Mouse (Mus musculus) hindbrain, embryonic 13.5 days (tissue): ENCODE results near the gene Clic4. TPM values are rescaled to one million over a fixed set of nuclear protein-coding genes. Genes with fewer than 3 reads are reported as not detected.

Experiments
- ATAC-seq: fragments of 200-750 bp; cut with Nextera tagmentation; 2 replicates; pipeline ENCODE4 v1.8.0; 2017; ENCODE audit warnings: moderate TSS enrichment; ENCODE audit not compliant: low FRiP score
- H3K27ac ChIP-seq: fragments of 300-500 bp; sonication (generic); 2 replicates; pipeline ENCODE4 v1.5.1; 2015; ENCODE audit warnings: inconsistent platforms, mild to moderate bottlenecking, moderate library complexity
- H3K27me3 ChIP-seq: fragments of 300-500 bp; sonication (generic); 2 replicates; pipeline ENCODE4 v1.6.1; 2015; ENCODE audit warnings: mild to moderate bottlenecking, inconsistent platforms
- H3K36me3 ChIP-seq: fragments of 300-500 bp; sonication (generic); 2 replicates; pipeline ENCODE4 v1.6.1; 2015; ENCODE audit warnings: mild to moderate bottlenecking, inconsistent platforms
- H3K4me1 ChIP-seq: fragments of 300-500 bp; sonication (generic); replicated peaks from 2 replicates; pipeline ENCODE4 v1.6.1; 2015; ENCODE audit warnings: inconsistent platforms
- H3K4me2 ChIP-seq: fragments of 300-500 bp; sonication (generic); 2 replicates; pipeline ENCODE4 v1.6.1; 2015; ENCODE audit warnings: inconsistent platforms, mild to moderate bottlenecking, moderate library complexity
- H3K4me3 ChIP-seq: fragments of 300-500 bp; sonication (generic); 2 replicates; pipeline ENCODE4 v1.5.1; 2015; ENCODE audit warnings: mild to moderate bottlenecking, inconsistent platforms
- H3K9ac ChIP-seq: fragments of 300-500 bp; sonication (generic); 2 replicates; pipeline ENCODE4 v1.6.1; 2015; ENCODE audit warnings: mild to moderate bottlenecking, inconsistent platforms
- H3K9me3 ChIP-seq: fragments of 300-500 bp; sonication (generic); 2 replicates; pipeline ENCODE4 v1.6.1; 2016; ENCODE audit warnings: inconsistent platforms
- WGBS: fragments of 180-500 bp; shearing (Covaris S2); methylation state at CpG from one replicate; pipeline ENCODE4 v1.1.7; 2015; 5-methylcytosine and 5-hydroxymethylcytosine counted together
- polyA plus RNA-seq: library from polyadenylated mRNA; unstranded; fragments of >200 nt; fragmentation: Nextera tagmentation; extraction: Ambion mirVana; gene quantifications from 2 replicates; pipeline ENCODE4 v1.2.1, GENCODE M21; 2015

Gene Clic4
- polyA plus RNA-seq, 1 experiment from 2014 or later = 84.7 TPM

GRCm38 (mm10) chr4:135238706-135239510 is 33.7 kb downstream of the Clic4 start:
- no peak overlapping the region for H3K27ac ChIP-seq
- ATAC-seq = no peak

GRCm38 (mm10) chr4:135236658-135237057 is 36.0 kb downstream of the Clic4 start:
- Histone ChIP-seq H3K4me3 (no peak overlapping the region), H3K4me1 (peaks cover 21% of the 10 kb centered on the region), H3K27ac (no peak overlapping the region), H3K36me3 (no peaks in the 10 kb centered on the region), H3K4me2 (no peak overlapping the region), H3K27me3 (no peaks in the 10 kb centered on the region), H3K9ac (no peak overlapping the region), H3K9me3 (no peaks in the 10 kb centered on the region)
- 91% methylated on average over 4 of the region's 4 CpGs for WGBS
- no peak for ATAC-seq

More at GRCm38 (mm10) chr4:135238706-135239510, 33.7 kb downstream of the Clic4 start:
- no peaks in the 10 kb centered on the region for H3K27me3 ChIP-seq
- no peak overlapping the region for H3K4me2 ChIP-seq
- no peak overlapping the region for H3K9ac ChIP-seq
- no peaks in the 10 kb centered on the region for H3K9me3 ChIP-seq
- peaks cover 25% of the 10 kb centered on the region for H3K4me1 ChIP-seq
- H3K36me3 ChIP-seq = no peaks in the 10 kb centered on the region
- no peak overlapping the region for H3K4me3 ChIP-seq
- WGBS = 83% methylated on average over 13 of the region's 13 CpGs

- no peaks in the 10 kb centered on the region for H3K9me3 ChIP-seq
- no peaks in the 10 kb centered on the region for H3K27me3 ChIP-seq
- no peaks in the 10 kb centered on the region for H3K36me3 ChIP-seq
- no peak overlapping the region for H3K4me2 ChIP-seq
- H3K27ac ChIP-seq = no peak overlapping the region
- 75% methylated on average over 8 of the region's 8 CpGs for WGBS
- peaks cover 22% of the 10 kb centered on the region for H3K4me1 ChIP-seq
- H3K9ac ChIP-seq = no peak overlapping the region
- no peak overlapping the region for H3K4me3 ChIP-seq
- no peak for ATAC-seq
These were observed 37.1 kb downstream of the Clic4 start for GRCm38 (mm10) chr4:135235546-135235945.

- WGBS = 90% methylated on average over 5 of the region's 5 CpGs
- Histone ChIP-seq H3K27ac (no peak overlapping the region), H3K4me3 (no peak overlapping the region), H3K4me1 (peaks cover 9% of the 10 kb centered on the region), H3K36me3 (no peaks in the 10 kb centered on the region), H3K9me3 (no peaks in the 10 kb centered on the region), H3K4me2 (no peak overlapping the region), H3K9ac (no peak overlapping the region), H3K27me3 (no peaks in the 10 kb centered on the region)
- ATAC-seq = no peak
These were observed 40.1 kb downstream of the Clic4 start for GRCm38 (mm10) chr4:135232563-135232962.

- peaks cover 9% of the 10 kb centered on the region for H3K4me1 ChIP-seq
- H3K4me2 ChIP-seq = no peak overlapping the region
- WGBS = 82% methylated on average over 5 of the region's 5 CpGs
- no peak overlapping the region for H3K9ac ChIP-seq
- H3K4me3 ChIP-seq = no peak overlapping the region
- ATAC-seq = no peak
- no peaks in the 10 kb centered on the region for H3K27me3 ChIP-seq
- no peak overlapping the region for H3K27ac ChIP-seq
- H3K9me3 ChIP-seq = no peaks in the 10 kb centered on the region
- no peaks in the 10 kb centered on the region for H3K36me3 ChIP-seq
These were observed 41.1 kb downstream of the Clic4 start for GRCm38 (mm10) chr4:135231543-135231942.

GRCm38 (mm10) chr4:135231136-135231535 is 41.5 kb downstream of the Clic4 start:
- Histone ChIP-seq H3K4me1 (peaks cover 9% of the 10 kb centered on the region), H3K4me2 (no peak overlapping the region)

GRCm38 (mm10) chr4:135230661-135231060 is 42.0 kb downstream of the Clic4 start:
- H3K4me1 ChIP-seq = peaks cover 8% of the 10 kb centered on the region
- H3K9ac ChIP-seq = no peak overlapping the region
- H3K4me2 ChIP-seq = no peak overlapping the region
- 67% methylated on average over 5 of the region's 5 CpGs for WGBS
- no peak overlapping the region for H3K4me3 ChIP-seq
- H3K27me3 ChIP-seq = no peaks in the 10 kb centered on the region
- no peak for ATAC-seq
- H3K9me3 ChIP-seq = no peaks in the 10 kb centered on the region
- peak overlapping the region; percentile 3 for H3K27ac ChIP-seq
- H3K36me3 ChIP-seq = peaks cover 4% of the 10 kb centered on the region

More at GRCm38 (mm10) chr4:135231136-135231535, 41.5 kb downstream of the Clic4 start:
- no peaks in the 10 kb centered on the region for H3K9me3 ChIP-seq
- ATAC-seq = no peak
- no peaks in the 10 kb centered on the region for H3K27me3 ChIP-seq
- no peak overlapping the region for H3K4me3 ChIP-seq
- H3K27ac ChIP-seq = peak overlapping the region; percentile 3; the same call in 1 of the 2 replicates
- no peak overlapping the region for H3K9ac ChIP-seq
- H3K36me3 ChIP-seq = no peaks in the 10 kb centered on the region
- WGBS = 87% methylated on average over 3 of the region's 3 CpGs

- Histone ChIP-seq H3K9ac (no peak overlapping the region), H3K36me3 (peaks cover 7% of the 10 kb centered on the region), H3K27ac (no peak overlapping the region), H3K4me1 (peaks cover 6% of the 10 kb centered on the region), H3K4me2 (no peak overlapping the region), H3K9me3 (no peaks in the 10 kb centered on the region), H3K27me3 (no peaks in the 10 kb centered on the region), H3K4me3 (no peak overlapping the region)
- 85% methylated on average over 4 of the region's 4 CpGs for WGBS
- no peak for ATAC-seq
These were observed 42.7 kb downstream of the Clic4 start for GRCm38 (mm10) chr4:135229871-135230270.

- Histone ChIP-seq H3K4me1 (peaks cover 6% of the 10 kb centered on the region), H3K27ac (no peak overlapping the region), H3K27me3 (no peaks in the 10 kb centered on the region), H3K36me3 (peaks cover 18% of the 10 kb centered on the region), H3K9ac (no peak overlapping the region), H3K9me3 (no peaks in the 10 kb centered on the region), H3K4me3 (no peak overlapping the region), H3K4me2 (no peak overlapping the region)
- WGBS = 87% methylated on average over 3 of the region's 3 CpGs
- no peak for ATAC-seq
These were observed 44.5 kb downstream of the Clic4 start for GRCm38 (mm10) chr4:135228136-135228535.

GRCm38 (mm10) chr4:135226008-135226667 is 46.5 kb downstream of the Clic4 start:
- H3K27me3 ChIP-seq = no peaks in the 10 kb centered on the region
- H3K4me3 ChIP-seq = no peak overlapping the region
- no peak overlapping the region for H3K4me2 ChIP-seq
- H3K27ac ChIP-seq = no peak overlapping the region
- H3K36me3 ChIP-seq = peaks cover 26% of the 10 kb centered on the region
- no peaks in the 10 kb centered on the region for H3K9me3 ChIP-seq
- peaks cover 6% of the 10 kb centered on the region for H3K4me1 ChIP-seq
- WGBS = 94% methylated on average over 12 of the region's 12 CpGs
- no peak overlapping the region for H3K9ac ChIP-seq
- ATAC-seq = no peak

- H3K4me2 ChIP-seq = no peak overlapping the region
- no peak overlapping the region for H3K4me3 ChIP-seq
- ATAC-seq = no peak
- 82% methylated on average over 9 of the region's 9 CpGs for WGBS
- no peaks in the 10 kb centered on the region for H3K4me1 ChIP-seq
- H3K9ac ChIP-seq = no peak overlapping the region
- H3K27ac ChIP-seq = peak overlapping the region; percentile 52; the same call in 1 of the 2 replicates
- no peaks in the 10 kb centered on the region for H3K27me3 ChIP-seq
- H3K9me3 ChIP-seq = no peaks in the 10 kb centered on the region
- H3K36me3 ChIP-seq = peaks cover 29% of the 10 kb centered on the region
These were observed 48.8 kb downstream of the Clic4 start for GRCm38 (mm10) chr4:135223808-135224207.

- no peak for ATAC-seq
- H3K4me2 ChIP-seq = no peak overlapping the region
- H3K27ac ChIP-seq = no peak overlapping the region; the same call in 1 of the 2 replicates
- no peak overlapping the region for H3K9ac ChIP-seq
- 88% methylated on average over 12 of the region's 12 CpGs for WGBS
- peaks cover 45% of the 10 kb centered on the region for H3K36me3 ChIP-seq
- H3K9me3 ChIP-seq = no peaks in the 10 kb centered on the region
- H3K4me3 ChIP-seq = no peak overlapping the region
- no peaks in the 10 kb centered on the region for H3K27me3 ChIP-seq
- no peaks in the 10 kb centered on the region for H3K4me1 ChIP-seq
These were observed 50.8 kb downstream of the Clic4 start for GRCm38 (mm10) chr4:135221632-135222407.
